Mouse (Mus musculus) CH12.LX (cell line): ENCODE measurements at regions not wholly inside any gene's neighbourhood (a gene's known extent, or its start where the extent isn't known, plus 50 kb on each side); places are given as distances from the start of the nearest gene placed in this dataset.

Source experiments
- BHLHE40 ChIP-seq: IDR thresholded peaks from 2 replicates; pipeline ENCODE4 v1.6.1; 2011; ENCODE audit warnings: mild to moderate bottlenecking, low read depth, low read length, improper control_type of control experiment
- CHD1 ChIP-seq: IDR thresholded peaks from 2 replicates; pipeline ENCODE4 v1.6.1; 2012; ENCODE audit warnings: low read depth, low read length, improper control_type of control experiment, inconsistent platforms
- CTCF ChIP-seq, 2 experiments: IDR thresholded peaks in 1 of 2; conservative IDR thresholded peaks in 1 of 2; 2 replicates each; pipeline ENCODE4 v1.5.1; 2011 to 2012; ENCODE audit warnings: low read depth in 2 of 2, low read length in 2 of 2, improper control_type of control experiment in 1 of 2, inconsistent platforms in 1 of 2, mild to moderate bottlenecking in 1 of 2, moderate library complexity in 1 of 2
- E2F4 ChIP-seq: IDR thresholded peaks from 2 replicates; pipeline ENCODE4 v1.6.1; 2011; ENCODE audit warnings: low read depth, low read length, improper control_type of control experiment; ENCODE audit not compliant: insufficient replicate concordance
- ETS1 ChIP-seq: conservative IDR thresholded peaks from 2 replicates; pipeline ENCODE4 v1.6.1; 2012; ENCODE audit warnings: low read depth, mild to moderate bottlenecking, inconsistent platforms, low read length, improper control_type of control experiment, moderate library complexity
- JUND ChIP-seq: conservative IDR thresholded peaks from 2 replicates; pipeline ENCODE4 v1.6.1; 2011; ENCODE audit warnings: low read depth, low read length, improper control_type of control experiment
- MXI1 ChIP-seq: IDR thresholded peaks from 2 replicates; pipeline ENCODE4 v1.6.1; 2011; ENCODE audit warnings: mild to moderate bottlenecking, low read depth, low read length, improper control_type of control experiment
- POLR2A ChIP-seq: IDR thresholded peaks from 2 replicates; pipeline ENCODE4 v1.6.1; 2011; ENCODE audit warnings: low read depth, mild to moderate bottlenecking, improper control_type of control experiment, low read length
- POLR2AphosphoS2 ChIP-seq: IDR thresholded peaks from 2 replicates; pipeline ENCODE4 v1.6.1; 2011; ENCODE audit warnings: low read depth, low read length, improper control_type of control experiment
- TCF12 ChIP-seq: IDR thresholded peaks from 2 replicates; pipeline ENCODE4 v1.6.1; 2014; ENCODE audit warnings: low read depth, mild to moderate bottlenecking, inconsistent platforms, low read length, improper control_type of control experiment
- USF1 ChIP-seq: IDR thresholded peaks from 2 replicates; pipeline ENCODE4 v1.6.1; 2014; ENCODE audit warnings: low read depth, mild to moderate bottlenecking, inconsistent platforms, low read length, improper control_type of control experiment
- ZKSCAN1 ChIP-seq: IDR thresholded peaks from 2 replicates; pipeline ENCODE4 v1.6.1; 2012; ENCODE audit warnings: low read depth, inconsistent platforms, low read length, improper control_type of control experiment, borderline replicate concordance
- ZMIZ1 ChIP-seq: IDR thresholded peaks from 2 replicates; pipeline ENCODE4 v1.6.1; 2012; ENCODE audit warnings: low read depth, mild to moderate bottlenecking, inconsistent platforms, low read length, improper control_type of control experiment

DNA sequence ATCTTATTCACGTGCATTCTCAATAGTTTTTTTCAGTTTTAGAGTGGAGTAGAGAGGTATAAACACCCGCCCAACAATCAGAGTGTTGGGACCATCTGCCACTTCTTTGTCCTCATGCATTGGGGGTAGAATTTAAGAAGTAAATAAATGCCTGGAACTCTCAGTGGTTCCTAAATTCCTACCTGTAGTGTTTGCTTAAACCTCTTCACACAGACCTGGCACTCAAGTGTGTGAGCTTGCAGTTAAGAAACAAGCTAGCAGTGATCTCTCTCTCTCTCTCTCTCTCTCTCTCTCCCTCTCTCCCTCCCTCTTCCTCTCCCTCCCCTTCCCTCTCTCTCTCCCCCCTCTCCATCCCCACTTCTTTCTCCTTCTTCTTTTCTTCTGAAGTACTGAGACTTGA is 406.5 kb downstream of the Rnd3 start:
- TF ChIP-seq ZKSCAN1 (no peak), POLR2A (no peak), CTCF (conservative IDR thresholded peaks at IDR 0.05 in 1 of 2, IDR thresholded peaks at IDR 0.05 in 1 of 2; ENCODE audit: low read depth in 2 of 2, low read length in 2 of 2) (no peak), ZMIZ1 (no peak), E2F4 (no peak), POLR2AphosphoS2 (no peak), BHLHE40 (no peak), CHD1 (no peak), ETS1 (no peak), JUND (no peak), MXI1 (no peak), USF1 (no peak), TCF12 (no peak)
